Mouse (Mus musculus) myocyte (in vitro differentiated cells): Measurements from ENCODE around the gene Pmf1.

Experiments used
- MAX ChIP-seq: IDR thresholded peaks from one replicate; pipeline ENCODE4 v1.6.1; 2011; ENCODE audit warnings: low read depth, mild to moderate bottlenecking, control low read depth
- POLR2A ChIP-seq: IDR thresholded peaks from one replicate; pipeline ENCODE4 v1.6.1; 2011; ENCODE audit warnings: low read depth, mild to moderate bottlenecking, control low read depth, moderate library complexity; ENCODE audit not compliant: insufficient read length

DNA sequence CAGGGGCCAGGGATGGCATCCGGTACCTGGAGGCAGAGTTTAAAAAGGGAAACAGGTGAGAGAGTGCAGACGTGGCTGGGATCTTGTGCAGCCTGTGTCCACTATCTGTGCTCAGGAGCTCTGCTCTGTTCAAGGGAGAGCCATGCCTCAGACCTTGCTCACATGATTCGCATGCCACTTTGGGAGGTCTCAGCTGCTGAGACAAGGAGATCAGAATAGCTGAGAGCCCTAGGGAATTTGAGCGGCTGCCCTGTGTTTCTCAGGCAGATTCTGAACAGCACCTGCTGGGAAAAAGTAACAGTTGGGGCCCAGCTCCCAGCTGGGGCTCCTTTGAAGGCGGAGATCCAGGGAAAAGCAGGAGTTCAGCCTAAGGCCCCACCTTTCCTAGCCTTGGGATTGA lies 50.5 kb downstream of the Pmf1 start:
- TF ChIP-seq POLR2A (no peak), MAX (no peak)
